Mouse (Mus musculus): ENCODE results near the gene Bspry.

GRCm38 (mm10) chr4:62503374-62503970 is 23.6 kb downstream of the Bspry start, which contains the start of gene Hdhd3:
- TF ChIP-seq CTCF (IDR thresholded peaks at IDR 0.05; ENCODE audit: control insufficient read depth, insufficient read depth, low read length) (no peak), POLR2A (IDR thresholded peaks at IDR 0.05; ENCODE audit: borderline replicate concordance, control insufficient read depth, low read depth, low read length) (no peak)

Measured in bone marrow, adult 2 months (tissue).